14 mouse cellular contexts compared by ENCODE assay signal in the genomic region with DNA sequence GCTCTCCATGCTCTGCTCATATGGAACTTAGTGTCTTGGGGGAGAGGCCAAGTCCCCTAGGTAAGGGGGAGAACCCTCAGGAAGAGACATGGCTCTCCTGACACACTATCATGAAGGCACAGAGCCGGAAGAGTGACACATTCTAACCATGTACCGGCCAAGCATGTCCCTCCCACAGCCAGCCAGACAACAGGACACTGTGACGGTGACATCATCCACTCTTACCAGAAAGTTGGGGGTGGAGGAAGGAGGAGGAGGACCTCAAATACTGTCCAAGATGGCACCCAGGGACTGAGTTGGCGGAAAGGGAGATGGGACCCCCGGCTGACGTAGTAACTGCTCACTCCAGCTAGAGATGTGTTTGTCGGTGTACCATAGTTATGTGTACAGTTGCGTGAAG.
"Had no signal": no experiment of that assay in that cellular context is flagged by ENCODE, and none has a peak within 500 bp of the region (broad histone marks: within the 10 kb centered on the region; RNA-seq: fewer than 3 reads in every experiment).

No protein-coding gene starts in this region.

- H3K27ac ChIP-seq: midbrain, embryonic 10.5 days; midbrain, embryonic 12.5 days; neural tube, embryonic 12.5 days; stomach, embryonic 15.5 days; stomach, postnatal 0 days had no signal

- ATAC-seq: midbrain, embryonic 16.5 days had no signal

- H3K36me3 ChIP-seq: midbrain, embryonic 10.5 days; midbrain, embryonic 12.5 days; neural tube, embryonic 12.5 days; stomach, embryonic 15.5 days had no signal

- H3K4me1 ChIP-seq: stomach, embryonic 15.5 days had no signal

- H3K9ac ChIP-seq: lung, embryonic 14.5 days; midbrain, embryonic 12.5 days; neural tube, embryonic 12.5 days; stomach, embryonic 15.5 days had no signal

- H3K4me2 ChIP-seq: lung, embryonic 14.5 days; midbrain, embryonic 12.5 days; neural tube, embryonic 12.5 days; stomach, embryonic 15.5 days had no signal

- H3K27me3 ChIP-seq: neural tube, embryonic 12.5 days; stomach, embryonic 15.5 days had no signal

- H3K4me3 ChIP-seq: midbrain, embryonic 10.5 days; midbrain, embryonic 12.5 days; neural tube, embryonic 12.5 days; stomach, embryonic 15.5 days had no signal

- H3K9me3 ChIP-seq: midbrain, embryonic 10.5 days; midbrain, embryonic 12.5 days; neural tube, embryonic 12.5 days; stomach, embryonic 15.5 days had no signal

- DNase-seq: lung, adult 18-20 months; lung, embryonic 14.5 days; lung, postnatal 10 days; lung, postnatal 4 days; midbrain, embryonic 14.5 days; thymus, adult 2 months; thymus, postnatal 25 days; thymus, postnatal 4 days had no signal
